Mouse (Mus musculus) CH12.LX (cell line): Measurements from ENCODE around the gene Slc6a20b. TPM values are rescaled to one million over a fixed set of nuclear protein-coding genes. Genes with fewer than 3 reads are reported as not detected.
"Not testable (repeated sequence)": the region's sequence is repeated elsewhere in the genome, so short reads cannot be mapped to it uniquely, and the experiment has no call there.

ENCODE experiments used
- DNase-seq: peaks from one replicate; pipeline ENCODE4 v3.0.0-alpha.2; 2013; ENCODE audit errors: extremely low read depth
- H3K27ac ChIP-seq: 2 replicates; pipeline ENCODE4 v1.5.1; 2012; ENCODE audit warnings: low read depth, mild to moderate bottlenecking, control low read depth, moderate library complexity; ENCODE audit not compliant: insufficient read depth
- H3K27me3 ChIP-seq: replicated peaks from 2 replicates; pipeline ENCODE3; 2012; ENCODE audit warnings: inconsistent platforms
- H3K36me3 ChIP-seq, 2 experiments: replicated peaks in 1 of 2; 2 replicates each; pipeline versions ENCODE3 to v1.6.1; 2012; ENCODE audit warnings: inconsistent platforms in 1 of 2, low read length in 1 of 2, mild to moderate bottlenecking in 1 of 2, mixed read lengths in 1 of 2, moderate library complexity in 1 of 2; ENCODE audit not compliant: control insufficient read depth in 1 of 2, insufficient read depth in 1 of 2
- H3K4me1 ChIP-seq, 2 experiments: 2 replicates each; pipeline ENCODE4 v1.6.1; 2012; ENCODE audit warnings: inconsistent platforms in 1 of 2, moderate library complexity in 1 of 2; ENCODE audit not compliant: insufficient read depth in 2 of 2, control insufficient read depth in 1 of 2
- H3K4me2 ChIP-seq: 2 replicates; pipeline ENCODE4 v1.6.1; 2012; ENCODE audit warnings: low read depth, mild to moderate bottlenecking, control low read depth; ENCODE audit not compliant: poor library complexity, insufficient read depth, severe bottlenecking
- H3K4me3 ChIP-seq, 3 experiments: fragments of 150-350 bp in 1 of 3; sonication (generic) in 1 of 3; replicated peaks in 1 of 3; 2 replicates each; pipeline versions ENCODE3 to v1.5.1; 2011 to 2012; ENCODE audit warnings: low read depth in 2 of 3, low read length in 2 of 3, mild to moderate bottlenecking in 2 of 3, moderate library complexity in 2 of 3, control low read depth in 1 of 3, improper control_type of control experiment in 1 of 3, inconsistent platforms in 1 of 3, mixed read lengths in 1 of 3; ENCODE audit not compliant: poor library complexity in 1 of 3
- H3K79me2 ChIP-seq: replicated peaks from 2 replicates; pipeline ENCODE4 v1.6.1; 2012; ENCODE audit warnings: mild to moderate bottlenecking, moderate library complexity; ENCODE audit not compliant: control insufficient read depth, poor library complexity, insufficient read depth, severe bottlenecking; ENCODE audit errors: extremely low read depth
- H3K9ac ChIP-seq: 2 replicates; pipeline ENCODE4 v1.6.1; 2012; ENCODE audit warnings: low read depth, mild to moderate bottlenecking, control low read depth, moderate library complexity; ENCODE audit not compliant: insufficient read depth
- H3K9me3 ChIP-seq: replicated peaks from 2 replicates; pipeline ENCODE3; 2012; ENCODE audit warnings: low read length, inconsistent platforms, mixed read lengths
- CHD1 ChIP-seq: IDR thresholded peaks from 2 replicates; pipeline ENCODE4 v1.6.1; 2012; ENCODE audit warnings: low read depth, low read length, improper control_type of control experiment, inconsistent platforms
- CHD2 ChIP-seq: IDR thresholded peaks from 2 replicates; pipeline ENCODE4 v1.6.1; 2011; ENCODE audit warnings: low read length, improper control_type of control experiment
- CTCF ChIP-seq, 2 experiments: IDR thresholded peaks in 1 of 2; conservative IDR thresholded peaks in 1 of 2; 2 replicates each; pipeline ENCODE4 v1.5.1; 2011 to 2012; ENCODE audit warnings: low read depth in 2 of 2, low read length in 2 of 2, improper control_type of control experiment in 1 of 2, inconsistent platforms in 1 of 2, mild to moderate bottlenecking in 1 of 2, moderate library complexity in 1 of 2
- ELF1 ChIP-seq: IDR thresholded peaks from 2 replicates; pipeline ENCODE4 v1.6.1; 2014; ENCODE audit warnings: low read depth, mild to moderate bottlenecking, inconsistent platforms, low read length, improper control_type of control experiment
- EP300 ChIP-seq: IDR thresholded peaks from 2 replicates; pipeline ENCODE4 v1.6.1; 2011; ENCODE audit warnings: low read length, improper control_type of control experiment
- HCFC1 ChIP-seq: IDR thresholded peaks from 2 replicates; pipeline ENCODE4 v1.6.1; 2012; ENCODE audit warnings: low read depth, mild to moderate bottlenecking, inconsistent platforms, low read length, improper control_type of control experiment
- JUND ChIP-seq: conservative IDR thresholded peaks from 2 replicates; pipeline ENCODE4 v1.6.1; 2011; ENCODE audit warnings: low read depth, low read length, improper control_type of control experiment
- KAT2A ChIP-seq: IDR thresholded peaks from 2 replicates; pipeline ENCODE4 v1.6.1; 2012; ENCODE audit warnings: low read length, improper control_type of control experiment, inconsistent platforms; ENCODE audit not compliant: insufficient replicate concordance
- MAX ChIP-seq: IDR thresholded peaks from 2 replicates; pipeline ENCODE4 v1.6.1; 2011; ENCODE audit warnings: low read length, improper control_type of control experiment
- MAZ ChIP-seq: IDR thresholded peaks from 2 replicates; pipeline ENCODE4 v1.6.1; 2012; ENCODE audit warnings: low read depth, mild to moderate bottlenecking, inconsistent platforms, low read length, improper control_type of control experiment, moderate library complexity
- MXI1 ChIP-seq: IDR thresholded peaks from 2 replicates; pipeline ENCODE4 v1.6.1; 2011; ENCODE audit warnings: mild to moderate bottlenecking, low read depth, low read length, improper control_type of control experiment
- MYC ChIP-seq: IDR thresholded peaks from 2 replicates; pipeline ENCODE4 v1.6.1; 2011; ENCODE audit warnings: low read depth, mild to moderate bottlenecking, improper control_type of control experiment, low read length
- NELFE ChIP-seq: IDR thresholded peaks from 2 replicates; pipeline ENCODE4 v1.6.1; 2011; ENCODE audit warnings: low read depth, low read length, improper control_type of control experiment
- NRF1 ChIP-seq: IDR thresholded peaks from 2 replicates; pipeline ENCODE4 v1.6.1; 2014; ENCODE audit warnings: low read depth, mild to moderate bottlenecking, inconsistent platforms, low read length, improper control_type of control experiment, moderate library complexity
- PAX5 ChIP-seq: IDR thresholded peaks from 2 replicates; pipeline ENCODE4 v1.6.1; 2012; ENCODE audit warnings: low read length, inconsistent platforms, mixed read lengths
- RAD21 ChIP-seq: IDR thresholded peaks from 2 replicates; pipeline ENCODE4 v1.6.1; 2011; ENCODE audit warnings: low read depth, mild to moderate bottlenecking, low read length, improper control_type of control experiment, moderate library complexity
- RCOR1 ChIP-seq: conservative IDR thresholded peaks from 2 replicates; pipeline ENCODE4 v1.6.1; 2012; ENCODE audit warnings: low read depth, mild to moderate bottlenecking, inconsistent platforms, low read length, improper control_type of control experiment
- SMC3 ChIP-seq: IDR thresholded peaks from 2 replicates; pipeline ENCODE4 v1.6.1; 2011; ENCODE audit warnings: low read depth, low read length, improper control_type of control experiment
- UBTF ChIP-seq: IDR thresholded peaks from 2 replicates; pipeline ENCODE4 v1.6.1; 2012; ENCODE audit warnings: low read depth, mild to moderate bottlenecking, inconsistent platforms, low read length, improper control_type of control experiment, moderate library complexity
- ZC3H11A ChIP-seq: IDR thresholded peaks from 2 replicates; pipeline ENCODE4 v1.6.1; 2012; ENCODE audit warnings: low read depth, mild to moderate bottlenecking, inconsistent platforms, low read length, improper control_type of control experiment
- ZKSCAN1 ChIP-seq: IDR thresholded peaks from 2 replicates; pipeline ENCODE4 v1.6.1; 2012; ENCODE audit warnings: low read depth, inconsistent platforms, low read length, improper control_type of control experiment, borderline replicate concordance
- ZMIZ1 ChIP-seq: IDR thresholded peaks from 2 replicates; pipeline ENCODE4 v1.6.1; 2012; ENCODE audit warnings: low read depth, mild to moderate bottlenecking, inconsistent platforms, low read length, improper control_type of control experiment
- ZNF384 ChIP-seq: IDR thresholded peaks from 2 replicates; pipeline ENCODE4 v1.6.1; 2012; ENCODE audit warnings: low read depth, low read length, improper control_type of control experiment, inconsistent platforms
- dilution Hi-C: fragments of 300-500 bp; cut with MboI; formaldehyde crosslinking; loops from 2 replicates; pipeline ENCODE4 v1.14.3; 2020; ENCODE audit warnings: low sequenced_read_pairs; ENCODE audit not compliant: extremely low pct_unique_long_range_greater_than_20kb, extremely low pct_ligation_motif_present
- in situ Hi-C: fragments of 300-500 bp; cut with MboI; formaldehyde crosslinking; loops from 3 replicates; pipeline ENCODE4 v1.14.3; 2019; ENCODE audit warnings: low sequenced_read_pairs, low pct_ligation_motif_present, low pct_unique_long_range_greater_than_20kb, mixed read lengths
- polyA plus RNA-seq: library from polyadenylated mRNA; unstranded; fragments of >175 nt; gene quantifications from 2 replicates; pipeline ENCODE4 v1.2.1, GENCODE M21; 2012; ENCODE audit warnings: low read depth; ENCODE audit not compliant: insufficient read length
- total RNA-seq, 2 experiments: library from RNA; depleted of rRNA; stranded (reverse); fragments of 300-350 nt in 1 of 2; fragments of >200 nt in 1 of 2; gene quantifications; 2 replicates each; pipeline ENCODE4 v1.2.3; 2012 to 2014

Slc6a20b gene
- total and polyA plus RNA-seq, 3 experiments = 0.55 TPM; not detected in 2

- Histone ChIP-seq H3K36me3 (no peaks in the 10 kb centered on the region), H3K9ac (no peak within 1 kb of the TSS), H3K4me1 (no peaks in the 10 kb centered on the region), H3K79me2 (no peaks in the 10 kb centered on the region), H3K27me3 (no peaks in the 10 kb centered on the region), H3K4me3 (no peak within 1 kb of the TSS), H3K9me3 (no peaks in the 10 kb centered on the region), H3K4me2 (no peak within 1 kb of the TSS)
- no peak for DNase-seq
- in situ Hi-C loops = no loop called here
- dilution Hi-C loops = no loop called here
- TF ChIP-seq MXI1 = no peak
- no peak for TF ChIP-seq MYC
- TF ChIP-seq MAZ = no peak
- no peak for TF ChIP-seq CHD1
- TF ChIP-seq CTCF (conservative IDR thresholded peaks at IDR 0.05 in 1 of 2, IDR thresholded peaks at IDR 0.05 in 1 of 2; ENCODE audit: low read depth in 2 of 2, low read length in 2 of 2) = no peak
- no peak for TF ChIP-seq HCFC1
- TF ChIP-seq RCOR1 = no peak
- no peak for TF ChIP-seq ZKSCAN1
- no peak for TF ChIP-seq ELF1
- no peak for TF ChIP-seq ZNF384
- no peak for TF ChIP-seq CHD2
- no peak for TF ChIP-seq ZMIZ1
- TF ChIP-seq EP300 = no peak
- TF ChIP-seq NRF1 = no peak
- no peak for TF ChIP-seq JUND
- no peak for TF ChIP-seq NELFE
- no peak for TF ChIP-seq PAX5
- TF ChIP-seq KAT2A = no peak
- TF ChIP-seq RAD21 = no peak
- TF ChIP-seq, all 38 proteins: peak for 0
- no peak within 1 kb of the TSS for H3K27ac ChIP-seq
These were observed 46.2 kb upstream of the Slc6a20b start, which contains the start of the genes Ccr9 and Slc6a20a for GRCm38 (mm10) chr9:123678327-123679105. Gene Ccr9 (plus strand): TSS chr9:123678439. Gene Slc6a20a (minus strand): TSS chr9:123678885.

DNA sequence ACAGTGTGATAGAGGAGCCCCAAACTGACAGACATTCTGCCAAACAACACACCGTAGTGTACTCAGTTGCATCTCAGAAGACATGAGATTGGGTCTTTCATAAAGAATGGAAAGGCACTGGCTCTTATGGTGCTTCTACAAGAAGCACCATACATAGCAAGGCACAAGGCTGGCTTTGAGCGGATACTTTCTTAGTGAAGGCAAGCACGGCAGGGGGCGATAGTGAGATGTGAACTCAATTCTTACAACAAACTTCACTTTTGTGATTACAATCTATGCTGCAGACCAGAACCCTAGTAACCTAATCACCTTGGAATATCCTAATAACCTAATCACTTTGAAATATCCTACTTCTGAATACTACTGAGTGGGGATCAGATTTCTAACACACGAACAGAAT, 33.3 kb upstream of the Slc6a20b start:
- Histone ChIP-seq H3K4me2 (no peak overlapping the region), H3K36me3 (no peaks in the 10 kb centered on the region), H3K27me3 (no peaks in the 10 kb centered on the region), H3K9me3 (no peaks in the 10 kb centered on the region), H3K9ac (no peak overlapping the region), H3K79me2 (no peaks in the 10 kb centered on the region), H3K4me3 (no peak overlapping the region), H3K4me1 (no peaks in the 10 kb centered on the region), H3K27ac (no peak overlapping the region)
- peak; percentile 67 for DNase-seq
- in situ Hi-C loops = loop anchor here (10.0 kb wide), 1 partner anchor 109 kb away; no protein-coding TSS in a partner anchor
- dilution Hi-C loops = no loop called here
- TF ChIP-seq SMC3 = peak; percentile 86
- TF ChIP-seq CTCF (conservative IDR thresholded peaks at IDR 0.05 in 1 of 2, IDR thresholded peaks at IDR 0.05 in 1 of 2; ENCODE audit: low read depth in 2 of 2, low read length in 2 of 2) = peak; percentile 49 to 82
- no peak for TF ChIP-seq ZNF384
- TF ChIP-seq ZC3H11A = peak; percentile 26; the same call in 1 of the 2 replicates
- TF ChIP-seq UBTF = no peak
- no peak for TF ChIP-seq MAX
- TF ChIP-seq RAD21 = peak; percentile 71

DNA sequence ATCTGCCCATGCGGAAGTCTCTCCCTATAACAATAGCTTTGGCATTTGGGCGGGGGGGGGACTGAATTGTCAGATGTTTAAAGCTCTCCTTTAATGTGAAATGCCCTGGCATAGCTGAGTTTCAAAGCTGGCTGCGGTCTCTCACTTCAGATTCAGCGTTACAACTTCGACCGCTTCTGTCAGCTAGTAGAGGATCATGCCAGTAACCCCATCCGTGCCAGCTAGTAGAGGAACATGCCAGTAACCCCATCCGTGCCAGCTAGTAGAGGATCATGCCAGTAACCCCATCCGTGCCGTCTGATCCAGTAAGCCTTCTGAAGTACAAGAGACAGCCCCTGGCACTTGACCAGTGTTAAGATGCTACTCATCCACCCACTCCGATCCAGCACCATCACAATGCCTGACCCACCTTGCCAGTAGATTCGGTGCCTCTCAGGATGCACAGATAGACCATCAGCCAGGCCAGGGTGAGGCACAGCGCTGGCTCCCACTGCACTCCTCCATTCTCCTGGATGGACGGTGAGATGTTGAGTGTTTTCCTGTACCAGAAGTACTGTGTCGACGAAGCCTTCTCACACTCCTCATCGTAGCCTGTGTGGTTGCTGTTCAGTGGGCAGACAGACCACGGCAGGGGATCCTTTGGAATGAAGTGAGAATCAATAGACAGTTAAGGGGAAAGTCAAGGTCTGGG, 27.8 kb upstream of the Slc6a20b start:
- H3K79me2 ChIP-seq, H3K27me3 ChIP-seq, H3K9ac ChIP-seq, DNase-seq, H3K4me2 ChIP-seq, H3K36me3 ChIP-seq, H3K27ac ChIP-seq, dilution Hi-C loops, H3K9me3 ChIP-seq, H3K4me3 ChIP-seq, H3K4me1 ChIP-seq: not testable (repeated sequence)
- in situ Hi-C loops = loop anchor here (10.0 kb wide), 1 partner anchor 115 kb away; no protein-coding TSS in a partner anchor
